In genomic region chr6:108325400-108325799, GRCm38 (mm10) we compare ENCODE assay signal across 25 mouse cellular contexts.
A peak's percentile ranks its signal among the peaks of the same experiment; 100 is the strongest.
DNase-seq lines count a peak whose midpoint lies in the region; ATAC-seq and TF ChIP-seq lines count a peak whose summit lies in the region.
"Had no signal": no experiment of that assay in that cellular context is flagged by ENCODE, and none has a peak within 500 bp of the region (broad histone marks: within the 10 kb centered on the region; RNA-seq: fewer than 3 reads in every experiment).

No protein-coding gene starts in this region.

- H3K4me2 ChIP-seq in heart, embryonic 14.5 days (ENCODE audit: low read length) = peak overlapping the region; percentile 10; the same call in 1 of the 2 replicates
- H3K4me2 ChIP-seq: embryonic facial prominence, embryonic 12.5 days; forebrain, embryonic 12.5 days had no signal

- peak; percentile 78 for DNase-seq in heart, adult 11 months
- DNase-seq in heart, postnatal 14 days = no peak
- no peak for DNase-seq in heart, adult 8-10 months (ENCODE audit: low spot score)
- DNase-seq in left cerebral cortex, adult 2 months (ENCODE audit: extremely low spot score in 1 of 2, low spot score in 2 of 2) = no peak
- no peak for DNase-seq in left cerebral cortex, adult 11 months (ENCODE audit: low spot score)
- DNase-seq in induced T-regulatory cell, adult 2 months (ENCODE audit: low read depth) = peak; percentile 60
- DNase-seq in MN1 (ENCODE audit: low spot score) = no peak
- DNase-seq: adrenal gland, adult 8-10 months; adrenal gland, postnatal 14 days; adrenal gland, postnatal 36 days; B cell, adult 2 months; cerebellum, adult 11-12 months; cerebellum, adult 2 months; cerebellum, adult 9-10 months; cerebellum, postnatal 10 days; cerebellum, postnatal 25 days had no signal

- TF ChIP-seq CTCF in left cerebral cortex, adult 2 months (IDR thresholded peaks at IDR 0.05) = no peak

- 82% methylated on average over 10 of the region's 10 CpGs for WGBS in heart, embryonic 14.5 days

- no peaks in the 10 kb centered on the region for H3K9me3 ChIP-seq in heart, embryonic 14.5 days (ENCODE audit: control insufficient read depth, low read length)
- H3K9me3 ChIP-seq: embryonic facial prominence, embryonic 10.5 days; embryonic facial prominence, embryonic 12.5 days; forebrain, embryonic 10.5 days; forebrain, embryonic 12.5 days had no signal

- intact Hi-C loops in heart, postnatal 14 days (cut with DNase I) = loop anchor here (5.0 kb wide), 1 partner anchor 88 kb away; no protein-coding TSS in a partner anchor
- intact Hi-C loops in left cerebral cortex, adult 2 months (cut with DNase I) = no loop called here

- H3K4me1 ChIP-seq in heart, embryonic 14.5 days (ENCODE audit: control insufficient read depth in 2 of 2, insufficient read depth in 2 of 2, low read length in 2 of 2) = peaks cover 15 to 41% of the 10 kb centered on the region in 2 experiments
- H3K4me1 ChIP-seq: embryonic facial prominence, embryonic 12.5 days; forebrain, embryonic 12.5 days had no signal

- no peaks in the 10 kb centered on the region for H3K36me3 ChIP-seq in heart, embryonic 14.5 days (ENCODE audit: control insufficient read depth, insufficient read depth, low read length)
- H3K36me3 ChIP-seq: embryonic facial prominence, embryonic 10.5 days; embryonic facial prominence, embryonic 12.5 days; forebrain, embryonic 10.5 days; forebrain, embryonic 12.5 days had no signal

- H3K4me3 ChIP-seq in heart, embryonic 14.5 days (ENCODE audit: control insufficient read depth in 1 of 2, insufficient read depth in 1 of 2, low read depth in 1 of 2, low read length in 2 of 2) = no peak overlapping the region
- no peak overlapping the region for H3K4me3 ChIP-seq in left cerebral cortex, adult 2 months
- H3K4me3 ChIP-seq: embryonic facial prominence, embryonic 10.5 days; embryonic facial prominence, embryonic 12.5 days; erythroblast, embryonic 14.5 days; forebrain, embryonic 10.5 days; forebrain, embryonic 12.5 days had no signal

- H3K27ac ChIP-seq in heart, embryonic 14.5 days (replicated peaks in 1 of 2; ENCODE audit: control insufficient read depth in 1 of 2, insufficient read depth in 1 of 2, low read depth in 2 of 2, low read length in 2 of 2) = no peak overlapping the region
- H3K27ac ChIP-seq in left cerebral cortex, adult 2 months = peak overlapping the region; percentile 87
- H3K27ac ChIP-seq: embryonic facial prominence, embryonic 10.5 days; embryonic facial prominence, embryonic 12.5 days; forebrain, embryonic 10.5 days; forebrain, embryonic 12.5 days had no signal

- no peak overlapping the region for H3K9ac ChIP-seq in heart, embryonic 14.5 days (ENCODE audit: low read length)
- H3K9ac ChIP-seq: embryonic facial prominence, embryonic 12.5 days; forebrain, embryonic 12.5 days had no signal

- H3K27me3 ChIP-seq in heart, embryonic 14.5 days (ENCODE audit: control insufficient read depth, insufficient read depth, low read length) = no peaks in the 10 kb centered on the region
- H3K27me3 ChIP-seq: embryonic facial prominence, embryonic 12.5 days; forebrain, embryonic 12.5 days; Patski had no signal

- ATAC-seq in heart, embryonic 14.5 days (ENCODE audit: insufficient number of reproducible peaks, insufficient read depth, low FRiP score, low read depth) = no peak
- ATAC-seq: forebrain, embryonic 14.5 days; forebrain, embryonic 16.5 days; Patski had no signal

Comparison
In these comparisons a context has a peak if more than half of its experiments do, and no peak if none do; other contexts are left out.
1. DNase-seq: peak in heart, adult 11 months (single experiment) and induced T-regulatory cell, adult 2 months (single experiment); none in heart, postnatal 14 days (0 of 2), heart, adult 8-10 months (single experiment), left cerebral cortex, adult 2 months (0 of 2), left cerebral cortex, adult 11 months (single experiment) and MN1 (single experiment).